Mouse (Mus musculus) stomach, embryonic 14.5 days (tissue): ENCODE results near the gene Prkce. TPM values are rescaled to one million over a fixed set of nuclear protein-coding genes. Genes with fewer than 3 reads are reported as not detected.
A peak's percentile ranks its signal among the peaks of the same experiment; 100 is the strongest.

Experiments
- ATAC-seq: fragments of 200-750 bp; cut with Nextera tagmentation; 2 replicates; pipeline ENCODE4 v1.8.0; 2017; ENCODE audit warnings: low read depth, moderate TSS enrichment; ENCODE audit not compliant: insufficient number of reproducible peaks, insufficient read depth, low FRiP score
- H3K27ac ChIP-seq: fragments of 300-500 bp; sonication (generic); 2 replicates; pipeline ENCODE4 v1.5.1; 2014; ENCODE audit warnings: mild to moderate bottlenecking, low read length, moderate library complexity, mixed read lengths
- H3K27me3 ChIP-seq: fragments of 300-500 bp; sonication (generic); 2 replicates; pipeline ENCODE4 v1.6.1; 2014; ENCODE audit warnings: low read length, control low read depth, mixed read lengths; ENCODE audit not compliant: control insufficient read depth, insufficient read depth
- H3K36me3 ChIP-seq: fragments of 300-500 bp; sonication (generic); 2 replicates; pipeline ENCODE4 v1.6.1; 2014; ENCODE audit warnings: mild to moderate bottlenecking, control low read depth, low read length, moderate library complexity, mixed read lengths; ENCODE audit not compliant: control insufficient read depth, insufficient read depth
- H3K4me1 ChIP-seq: fragments of 300-500 bp; sonication (generic); 2 replicates; pipeline ENCODE4 v1.6.1; 2014; ENCODE audit warnings: low read length, control low read depth, mixed read lengths; ENCODE audit not compliant: control insufficient read depth, insufficient read depth
- H3K4me2 ChIP-seq: fragments of 300-500 bp; sonication (generic); replicated peaks from 2 replicates; pipeline ENCODE4 v1.6.1; 2014; ENCODE audit warnings: low read depth, low read length, control low read depth
- H3K4me3 ChIP-seq: fragments of 300-500 bp; sonication (generic); 2 replicates; pipeline ENCODE4 v1.5.1; 2014; ENCODE audit warnings: low read depth, low read length, control low read depth
- H3K9ac ChIP-seq: fragments of 300-500 bp; sonication (generic); replicated peaks from 2 replicates; pipeline ENCODE4 v1.6.1; 2014; ENCODE audit warnings: low read depth, mild to moderate bottlenecking, control low read depth, low read length, moderate library complexity, mixed read lengths
- H3K9me3 ChIP-seq: fragments of 300-500 bp; sonication (generic); 2 replicates; pipeline ENCODE4 v1.6.1; 2016; ENCODE audit warnings: low read depth, low read length, control low read depth; ENCODE audit not compliant: control insufficient read depth
- WGBS: fragments of 180-500 bp; shearing (Covaris S2); extraction: QIAGEN DNeasy Blood & Tissue Kit; methylation state at CpG from one replicate; pipeline ENCODE4 v1.1.7; 2014; 5-methylcytosine and 5-hydroxymethylcytosine counted together
- polyA plus RNA-seq: library from polyadenylated mRNA; unstranded; fragments of >200 nt; fragmentation: Nextera tagmentation; extraction: Ambion mirVana; gene quantifications from 2 replicates; pipeline ENCODE4 v1.2.1, GENCODE M21; 2014

Prkce gene
- polyA plus RNA-seq, 1 experiment from 2014 or later, result 7.3 TPM

- 2% methylated on average over 29 of the region's 45 CpGs for WGBS
- H3K9me3 ChIP-seq, result no peaks in the 10 kb centered on the region
- no peaks in the 10 kb centered on the region for H3K27me3 ChIP-seq
- peaks cover 5% of the 10 kb centered on the region; the same call in 1 of the 2 replicates for H3K4me1 ChIP-seq
- H3K27ac ChIP-seq, result peak within 1 kb of the TSS; percentile 63; the same call in 1 of the 2 replicates
- peak within 1 kb of the TSS; percentile 62 for H3K9ac ChIP-seq
- peak within 1 kb of the TSS; percentile 98 for H3K4me2 ChIP-seq
- no peaks in the 10 kb centered on the region for H3K36me3 ChIP-seq
- H3K4me3 ChIP-seq, result peak within 1 kb of the TSS; percentile 85
- peak; percentile 92 for ATAC-seq
These were observed 22.3 kb upstream of the Prkce start, which contains the start of gene Srbd1 for GRCm38 (mm10) chr17:86145079-86145951. TSS of gene Srbd1 (minus strand) at chr17:86145175.

- H3K4me3 ChIP-seq, result no peak overlapping the region
- H3K27me3 ChIP-seq, result no peaks in the 10 kb centered on the region
- H3K4me1 ChIP-seq, result no peaks in the 10 kb centered on the region
- WGBS, result 88% methylated on average over 1 of the region's 1 CpGs
- no peak for ATAC-seq
- H3K27ac ChIP-seq, result no peak overlapping the region
- no peak overlapping the region for H3K9ac ChIP-seq
- no peaks in the 10 kb centered on the region; the same call in 1 of the 2 replicates for H3K9me3 ChIP-seq
- no peaks in the 10 kb centered on the region for H3K36me3 ChIP-seq
- H3K4me2 ChIP-seq, result no peak overlapping the region
These were observed 17.9 kb upstream of the Prkce start for GRCm38 (mm10) chr17:86149726-86150125.

GRCm38 (mm10) chr17:86150867-86151348 lies 16.7 kb upstream of the Prkce start:
- no peaks in the 10 kb centered on the region for H3K27me3 ChIP-seq
- no peak overlapping the region for H3K9ac ChIP-seq
- H3K4me2 ChIP-seq, result 0 out of 2 replicates have a peak overlapping the region, but pooled peaks have one; percentile 6
- no peaks in the 10 kb centered on the region for H3K36me3 ChIP-seq
- peak; percentile 93 for ATAC-seq
- H3K27ac ChIP-seq, result no peak overlapping the region
- no peaks in the 10 kb centered on the region for H3K4me1 ChIP-seq
- H3K9me3 ChIP-seq, result no peaks in the 10 kb centered on the region; the same call in 1 of the 2 replicates
- H3K4me3 ChIP-seq, result no peak overlapping the region
- 9% methylated on average over 5 of the region's 5 CpGs for WGBS

- ATAC-seq, result no peak
- no peak overlapping the region for H3K4me3 ChIP-seq
- H3K9ac ChIP-seq, result no peak overlapping the region
- H3K4me2 ChIP-seq, result no peak overlapping the region
- WGBS, result 82% methylated on average over 6 of the region's 6 CpGs
- no peak overlapping the region for H3K27ac ChIP-seq
- H3K4me1 ChIP-seq, result no peaks in the 10 kb centered on the region
- no peaks in the 10 kb centered on the region; the same call in 1 of the 2 replicates for H3K9me3 ChIP-seq
- no peaks in the 10 kb centered on the region for H3K36me3 ChIP-seq
- no peaks in the 10 kb centered on the region for H3K27me3 ChIP-seq
These were observed 10.6 kb upstream of the Prkce start for GRCm38 (mm10) chr17:86156999-86157398.

- Histone ChIP-seq H3K36me3 (no peaks in the 10 kb centered on the region), H3K4me1 (0 out of 2 replicates have a peak, but pooled peaks cover 4% of the 10 kb centered on the region), H3K4me3 (no peak overlapping the region), H3K4me2 (no peak overlapping the region), H3K9me3 (no peaks in the 10 kb centered on the region), H3K9ac (no peak overlapping the region), H3K27ac (no peak overlapping the region), H3K27me3 (no peaks in the 10 kb centered on the region)
- ATAC-seq, result no peak
- 56% methylated on average over 15 of the region's 15 CpGs for WGBS
These were observed 4.9 kb upstream of the Prkce start for GRCm38 (mm10) chr17:86162672-86163071.

GRCm38 (mm10) chr17:86164416-86164815 lies 3.2 kb upstream of the Prkce start:
- 60% methylated on average over 7 of the region's 7 CpGs for WGBS
- H3K27ac ChIP-seq, result no peak overlapping the region

GRCm38 (mm10) chr17:86166051-86166566 lies 1.5 kb upstream of the Prkce start:
- WGBS, result 4% methylated on average over 19 of the region's 19 CpGs
- no peak for ATAC-seq

More at GRCm38 (mm10) chr17:86164416-86164815, 3.2 kb upstream of the Prkce start:
- Histone ChIP-seq H3K4me1 (0 out of 2 replicates have a peak, but pooled peaks cover 9% of the 10 kb centered on the region), H3K9ac (no peak overlapping the region), H3K4me2 (no peak overlapping the region), H3K27me3 (no peaks in the 10 kb centered on the region), H3K36me3 (no peaks in the 10 kb centered on the region), H3K9me3 (no peaks in the 10 kb centered on the region), H3K4me3 (no peak overlapping the region)
- no peak for ATAC-seq

GRCm38 (mm10) chr17:86166567-86167319 lies 842 bp upstream of the Prkce start:
- no peaks in the 10 kb centered on the region for H3K27me3 ChIP-seq
- H3K27ac ChIP-seq, result peak overlapping the region; percentile 98

More at GRCm38 (mm10) chr17:86166051-86166566, 1.5 kb upstream of the Prkce start:
- Histone ChIP-seq H3K4me2 (peak overlapping the region; percentile 98), H3K27me3 (no peaks in the 10 kb centered on the region), H3K9ac (peak overlapping the region; percentile 87), H3K36me3 (no peaks in the 10 kb centered on the region), H3K4me1 (peaks cover 19% of the 10 kb centered on the region; the same call in 1 of the 2 replicates), H3K4me3 (peak overlapping the region; percentile 79), H3K27ac (peak overlapping the region; percentile 98), H3K9me3 (no peaks in the 10 kb centered on the region)

More at GRCm38 (mm10) chr17:86166567-86167319, 842 bp upstream of the Prkce start:
- peak; percentile 54; the same call in 1 of the 2 replicates for ATAC-seq
- no peaks in the 10 kb centered on the region for H3K9me3 ChIP-seq
- H3K9ac ChIP-seq, result peak overlapping the region; percentile 87
- no peaks in the 10 kb centered on the region for H3K36me3 ChIP-seq
- under 1% methylated on average over 46 of the region's 46 CpGs for WGBS
- H3K4me1 ChIP-seq, result peaks cover 19% of the 10 kb centered on the region; the same call in 1 of the 2 replicates
- peak overlapping the region; percentile 98 for H3K4me2 ChIP-seq
- peak overlapping the region; percentile 79 for H3K4me3 ChIP-seq
